Mouse (Mus musculus) A20 (cell line): Measurements from ENCODE around the gene March1.

Source experiments
- DNase-seq: peaks from one replicate; pipeline ENCODE4 v3.0.0-alpha.2; 2011; ENCODE audit warnings: low read depth, low spot score

Gene March1

DNA sequence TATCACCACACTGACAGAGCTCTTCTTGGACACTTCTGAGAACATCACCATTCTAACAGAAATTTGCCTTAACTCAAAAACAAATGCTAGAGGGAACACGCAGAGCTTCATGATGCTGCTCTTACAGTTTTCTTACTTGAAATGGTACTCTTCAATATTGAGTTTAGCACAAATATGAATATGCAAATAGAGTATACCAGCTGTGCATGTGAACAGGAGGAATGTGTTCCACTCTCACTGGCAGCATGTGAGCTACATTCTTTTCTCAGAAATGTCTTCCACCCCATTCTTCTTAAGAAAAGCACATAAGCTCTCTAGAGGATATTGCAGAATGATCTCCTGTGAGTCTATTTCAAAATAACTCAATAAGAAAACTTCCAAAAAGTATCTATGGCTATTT lies 370.0 kb downstream of the March1 start:
- no peak for DNase-seq

DNA sequence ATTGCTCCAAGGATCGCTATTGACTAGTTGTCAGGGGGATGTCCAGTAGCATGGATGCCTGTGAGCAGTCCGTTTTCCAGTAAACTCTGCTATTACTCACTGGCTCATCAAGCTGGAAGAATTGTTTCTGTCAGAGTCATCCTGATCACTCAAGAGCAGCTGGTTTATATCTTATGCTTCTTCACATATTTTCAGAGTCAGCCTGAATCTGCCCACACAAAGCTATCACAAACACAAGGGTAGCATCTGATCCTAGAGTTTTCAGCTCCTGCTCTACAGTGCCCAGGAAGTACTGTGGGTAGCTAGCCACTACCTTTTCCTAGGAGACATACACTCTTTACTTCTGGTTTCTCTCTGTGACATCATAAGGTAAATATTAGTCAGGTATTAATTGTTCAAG lies 405.1 kb downstream of the March1 start:
- no peak for DNase-seq

DNA sequence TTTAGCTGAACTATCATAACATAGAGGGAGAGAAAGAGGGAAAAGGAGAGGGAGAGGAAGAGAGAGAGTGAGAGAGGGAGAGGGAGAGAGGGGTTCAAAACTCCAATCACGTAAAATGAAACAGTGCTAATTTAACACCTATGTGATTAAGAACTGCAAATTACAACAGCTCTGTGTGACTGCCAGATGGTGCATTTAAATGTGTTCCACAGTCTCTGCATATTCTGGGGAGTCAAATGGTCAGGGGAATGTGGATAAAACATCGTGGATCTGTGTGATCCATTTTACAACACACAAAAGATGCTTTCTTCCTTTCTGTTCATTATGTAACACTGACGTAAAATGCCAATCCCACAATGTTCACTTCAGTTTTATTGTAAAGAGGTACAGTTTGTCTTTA lies 416.0 kb downstream of the March1 start:
- DNase-seq, result no peak

DNA sequence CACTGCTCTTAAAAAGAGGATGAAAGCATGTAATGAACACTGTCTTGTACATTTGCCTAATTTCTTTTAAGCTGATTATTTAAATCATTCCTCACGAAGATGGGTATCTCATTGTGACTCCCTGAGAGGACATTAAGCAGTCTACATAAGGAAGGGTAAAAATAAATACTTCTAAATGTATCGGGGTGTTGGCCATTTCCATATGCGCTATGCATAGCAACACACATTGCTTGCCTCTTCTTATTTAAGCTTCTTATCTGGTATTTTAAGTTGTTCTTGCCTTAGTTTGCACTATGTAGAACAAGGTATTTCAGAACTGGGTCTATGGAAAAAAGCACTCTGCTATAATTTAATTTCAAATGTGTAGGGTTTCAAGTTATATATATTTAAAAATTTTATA lies 416.7 kb downstream of the March1 start:
- no peak for DNase-seq

DNA sequence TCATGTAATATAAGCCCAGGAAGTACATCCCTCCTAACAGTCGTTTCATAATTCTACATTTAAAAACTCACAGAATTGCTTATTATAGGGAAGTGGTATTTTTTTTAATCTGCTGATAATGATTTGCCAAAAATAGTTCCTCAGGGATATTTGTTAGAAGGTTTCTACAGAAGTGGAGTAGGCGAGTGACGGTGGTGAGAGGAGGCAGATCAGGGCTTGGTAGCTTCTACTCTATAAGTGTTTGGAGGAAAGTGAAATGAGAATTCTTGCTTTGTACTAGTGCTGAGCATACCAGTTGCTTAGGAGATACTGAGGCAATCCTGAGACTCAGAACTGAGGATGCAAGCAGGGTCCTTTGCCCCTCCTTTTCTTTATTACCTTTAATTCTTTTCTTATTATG lies 476.5 kb downstream of the March1 start:
- DNase-seq, result no peak

DNA sequence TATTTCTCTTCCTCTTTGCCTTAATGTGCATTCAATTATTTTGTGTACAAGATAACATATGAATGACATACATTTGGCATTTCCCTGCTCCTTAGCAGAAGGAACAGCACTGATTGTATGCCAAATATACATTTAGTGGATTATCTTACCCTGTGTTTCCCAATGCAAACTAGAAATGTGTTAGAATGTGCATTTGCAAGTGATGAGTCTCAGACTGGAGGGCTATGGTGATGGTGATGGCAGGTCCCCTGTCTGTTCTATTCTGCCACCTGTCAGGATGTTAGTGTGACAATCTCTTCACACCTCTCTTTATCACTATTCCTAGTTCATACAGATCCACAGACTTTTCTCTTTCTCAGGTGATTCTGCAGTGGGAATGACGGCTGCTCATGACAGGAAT lies 480.4 kb downstream of the March1 start:
- DNase-seq, result no peak

DNA sequence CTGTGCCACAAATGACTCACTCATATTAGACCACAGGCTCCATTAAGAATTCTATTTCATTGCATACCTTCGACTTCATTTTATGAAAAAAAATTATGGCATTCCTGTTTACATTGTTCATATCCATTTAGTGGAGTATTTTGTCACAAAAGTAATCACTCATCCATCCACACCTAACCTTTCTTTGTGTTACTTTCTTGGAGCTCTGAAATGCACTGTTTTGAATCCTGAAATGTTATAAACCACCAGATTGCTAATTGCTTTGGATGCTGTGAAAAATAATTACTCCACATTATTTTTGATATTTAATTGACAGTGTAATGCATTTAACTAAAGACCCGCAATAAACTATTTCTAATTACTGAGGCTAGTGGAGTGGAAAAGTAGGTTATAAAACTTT lies 501.6 kb downstream of the March1 start:
- no peak for DNase-seq

DNA sequence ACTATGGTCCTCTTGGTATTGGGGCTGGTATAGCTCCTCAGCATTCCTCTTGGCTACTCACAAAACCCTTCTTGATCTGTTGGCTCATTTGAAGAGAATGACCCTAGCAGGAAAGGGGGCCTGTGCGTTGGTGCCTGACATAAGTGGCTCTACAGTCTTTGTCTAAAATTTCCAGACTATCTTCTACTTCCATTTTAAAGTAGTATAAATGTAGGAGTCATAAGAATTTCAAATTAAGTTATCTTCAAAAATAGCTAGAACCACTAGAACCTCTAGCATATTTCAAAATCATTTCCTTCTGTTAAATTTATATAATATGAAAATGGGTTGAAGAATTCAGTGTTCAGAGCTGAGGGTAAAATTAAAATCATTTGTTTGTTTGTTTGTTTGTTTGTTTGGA lies 541.9 kb downstream of the March1 start:
- no peak for DNase-seq

DNA sequence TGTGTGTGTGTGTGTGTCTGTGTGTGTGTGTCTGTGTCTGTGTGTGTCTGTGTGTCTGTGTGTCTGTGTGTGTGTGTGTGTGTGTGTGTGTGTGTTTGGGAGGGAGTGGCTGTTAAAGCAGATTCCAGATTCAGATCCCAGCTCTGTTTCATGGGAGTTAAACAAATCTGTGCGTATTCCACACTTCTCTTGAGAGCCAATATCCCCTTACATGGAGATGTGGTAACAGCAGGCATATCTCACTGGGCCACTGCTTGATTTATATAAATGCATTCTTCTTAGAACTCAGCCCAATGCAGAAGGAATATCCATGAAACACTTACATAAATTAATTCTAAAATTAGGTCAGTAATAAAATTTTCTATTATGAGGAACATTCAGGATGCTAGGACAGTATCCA lies 549.1 kb downstream of the March1 start:
- DNase-seq, result no peak

DNA sequence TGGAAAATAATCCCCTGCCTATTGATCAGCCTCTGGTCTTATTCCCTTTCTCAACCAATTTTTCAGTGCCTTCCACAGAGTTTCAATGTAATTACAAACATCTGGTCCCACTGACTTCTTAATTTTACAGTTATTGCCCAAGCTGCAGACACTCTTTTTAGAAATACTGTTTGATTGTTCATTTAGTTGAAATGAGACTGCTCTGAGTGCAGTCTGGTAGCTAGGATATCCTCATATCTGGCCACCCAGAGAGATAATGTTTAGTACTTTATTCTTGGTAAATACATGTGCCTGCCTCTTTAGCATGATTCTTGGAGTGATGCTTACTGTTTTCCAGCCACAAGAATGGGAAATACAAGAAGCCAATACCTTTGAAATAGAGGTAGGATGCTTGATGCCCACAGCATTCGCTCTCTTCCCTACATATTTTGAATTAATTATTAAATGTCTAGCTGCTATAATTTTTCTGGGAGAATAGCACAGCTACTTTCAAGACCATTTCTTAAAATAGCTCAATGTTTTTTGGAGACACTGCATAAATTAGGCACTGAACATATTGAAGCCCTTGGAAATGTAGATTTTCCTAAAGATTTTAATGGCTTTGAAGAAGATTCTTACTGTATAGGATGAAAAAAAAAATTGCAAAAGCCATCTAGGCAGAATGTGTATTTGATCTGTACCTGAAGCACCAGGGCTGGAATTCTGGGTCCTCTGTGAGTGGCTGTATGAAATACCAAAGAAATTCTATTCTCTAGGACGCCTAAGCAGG lies 549.9 kb downstream of the March1 start:
- no peak for DNase-seq

DNA sequence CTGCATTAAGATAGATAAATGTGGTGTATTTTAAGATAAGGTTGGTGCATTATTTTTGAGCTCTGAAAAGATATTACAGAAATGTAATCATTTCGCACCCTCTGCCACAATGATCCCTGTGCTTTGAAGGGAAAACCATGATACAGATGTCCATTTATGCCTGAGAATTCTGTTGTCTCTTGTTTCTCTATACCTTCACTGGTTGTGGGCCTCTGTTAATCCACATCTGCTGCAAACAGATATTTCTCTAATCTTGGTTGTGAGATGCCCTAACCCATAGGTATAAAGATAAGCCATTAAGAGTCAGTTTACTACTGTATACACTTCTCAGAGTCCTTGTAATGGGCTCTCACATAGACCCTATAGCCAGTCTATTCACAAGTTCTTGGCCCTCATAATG lies 561.6 kb downstream of the March1 start:
- no peak for DNase-seq

DNA sequence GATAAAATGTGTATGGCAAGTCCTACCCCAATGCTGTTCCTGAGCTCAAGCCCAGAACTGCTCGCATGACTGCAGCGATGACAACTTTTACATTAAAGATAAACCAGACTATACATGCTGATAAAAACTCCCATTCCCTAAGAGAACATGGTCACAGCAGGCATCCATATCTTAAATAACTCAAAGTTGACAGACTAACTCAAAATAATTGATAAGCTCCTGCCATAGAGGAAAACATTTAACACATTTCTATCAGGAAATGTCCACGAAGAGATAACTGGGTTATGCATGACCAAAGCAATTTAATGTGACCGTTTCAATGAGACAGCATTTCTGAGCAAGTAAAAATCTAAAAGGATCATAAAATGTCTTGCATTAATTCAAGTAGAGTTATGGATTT lies 563.6 kb downstream of the March1 start:
- DNase-seq, result no peak

DNA sequence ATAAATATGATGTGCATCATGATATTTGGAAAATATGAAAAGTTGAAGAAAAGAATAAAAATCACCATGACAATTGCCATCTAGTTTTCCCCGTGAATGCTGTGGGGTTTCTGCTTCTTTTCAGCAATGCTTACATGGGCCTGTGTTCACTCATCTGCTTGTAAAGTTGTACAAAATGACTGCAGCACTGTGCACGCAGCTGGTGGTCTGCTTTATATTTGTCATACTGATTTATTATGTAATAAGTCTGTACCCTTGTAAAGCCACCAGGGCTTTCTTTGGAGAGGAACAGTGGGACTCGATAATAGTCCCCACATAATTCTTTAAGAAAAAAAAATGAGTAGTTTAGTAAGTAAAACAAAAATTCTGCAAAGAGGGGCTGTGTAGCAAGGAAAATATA lies 564.6 kb downstream of the March1 start:
- no peak for DNase-seq

DNA sequence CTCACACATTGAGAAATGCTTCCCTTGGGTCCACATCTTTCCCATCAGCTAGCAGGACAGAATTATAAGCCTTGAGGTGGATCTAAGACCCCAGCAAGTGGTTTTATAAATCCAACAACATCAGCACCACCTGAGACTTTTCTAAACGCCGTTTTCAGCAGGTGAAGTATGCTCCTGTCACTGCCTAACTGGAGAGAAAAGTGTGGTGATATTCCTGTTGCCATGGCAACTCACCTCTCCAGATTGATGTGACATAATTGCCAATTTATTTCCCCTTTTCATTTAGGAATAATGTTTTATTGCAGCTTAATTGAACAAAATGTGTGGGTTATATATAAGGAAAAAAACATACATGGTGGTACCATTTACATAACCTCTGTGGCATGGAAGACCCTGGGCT lies 565.8 kb downstream of the March1 start:
- no peak for DNase-seq

DNA sequence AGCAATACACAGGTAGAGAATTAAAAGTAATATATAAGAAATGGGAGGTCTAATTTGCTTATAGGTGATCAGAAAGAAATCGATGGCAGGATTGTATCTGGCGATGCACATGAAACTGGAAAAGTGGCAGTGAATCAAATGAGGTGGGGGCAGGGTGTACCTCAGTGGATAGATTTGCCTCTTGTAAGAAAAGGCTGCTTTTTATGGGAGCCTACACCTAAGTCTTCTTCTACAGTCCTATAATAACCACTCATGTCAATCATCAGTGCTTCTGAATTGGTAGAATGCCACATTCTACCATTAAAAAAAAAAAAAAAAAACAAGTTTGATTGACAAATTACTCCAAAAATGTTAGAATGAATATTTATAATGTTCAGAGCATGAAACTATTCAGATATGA lies 567.5 kb downstream of the March1 start:
- DNase-seq, result no peak

DNA sequence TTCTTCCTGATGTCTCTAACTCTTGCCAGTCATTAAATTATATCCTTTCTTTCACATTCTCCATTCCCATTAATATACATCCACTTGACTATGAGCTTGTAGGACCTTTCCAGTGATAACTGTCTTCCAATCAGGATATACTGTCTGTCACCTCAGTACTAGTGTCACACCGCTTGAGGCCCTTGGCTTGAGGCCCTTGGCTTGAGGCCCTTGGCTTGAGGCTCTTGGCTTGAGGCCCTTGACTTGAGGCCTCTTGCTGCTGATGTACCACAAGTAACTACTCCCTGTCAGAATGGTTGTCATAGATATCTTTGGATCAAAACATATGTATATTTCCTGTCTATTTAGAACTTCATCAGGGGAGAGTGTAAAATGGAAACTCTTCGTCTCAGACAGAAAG lies 576.7 kb downstream of the March1 start:
- DNase-seq, result no peak

DNA sequence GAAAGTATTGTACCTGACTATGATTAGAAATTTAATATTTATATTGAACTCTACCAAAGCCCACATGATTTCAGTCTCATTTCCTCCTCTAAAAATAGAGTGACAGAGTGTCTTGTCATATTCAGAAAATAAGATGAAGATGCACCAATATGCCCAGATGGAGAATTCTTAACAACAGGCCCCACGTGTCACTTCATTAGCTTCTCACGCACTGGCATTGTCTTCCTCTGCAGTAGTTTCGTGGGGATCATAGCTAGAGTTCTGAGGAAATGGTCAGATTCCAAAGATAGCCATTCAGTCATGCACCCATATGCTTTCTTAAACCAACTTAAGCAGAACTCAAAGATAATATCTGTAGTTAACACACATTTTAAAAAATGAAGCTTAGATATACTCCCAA lies 582.5 kb downstream of the March1 start:
- DNase-seq, result no peak

DNA sequence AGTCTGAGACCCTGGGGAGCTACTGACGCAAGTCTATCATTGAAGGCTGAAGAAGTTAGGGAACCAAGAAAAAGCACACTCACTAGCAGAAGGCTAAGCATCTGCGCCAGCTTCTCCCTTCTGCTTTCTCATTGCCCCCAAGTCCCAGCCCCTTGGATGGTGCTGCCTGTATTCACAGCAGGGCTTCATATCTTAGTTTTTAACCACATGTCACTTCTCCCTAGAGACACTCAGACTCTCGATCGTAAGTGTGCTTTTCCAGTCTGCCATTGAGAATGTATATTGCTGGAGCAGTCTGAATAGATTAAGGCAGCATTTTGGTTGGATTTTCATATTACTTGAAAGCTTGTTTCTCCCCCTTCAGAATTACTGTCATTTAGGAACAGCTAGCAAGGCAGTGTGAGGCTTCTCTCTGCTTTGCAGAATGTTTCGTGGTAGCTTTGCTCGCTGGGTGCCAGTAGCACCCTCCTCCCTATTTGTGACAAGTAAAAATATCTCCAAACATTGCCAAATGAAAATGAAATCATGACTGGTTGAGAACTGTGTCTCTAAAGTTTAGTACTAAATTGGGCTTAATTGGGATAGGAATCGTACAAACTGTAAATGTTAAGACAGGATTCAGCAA lies 586.2 kb downstream of the March1 start:
- DNase-seq, result no peak

DNA sequence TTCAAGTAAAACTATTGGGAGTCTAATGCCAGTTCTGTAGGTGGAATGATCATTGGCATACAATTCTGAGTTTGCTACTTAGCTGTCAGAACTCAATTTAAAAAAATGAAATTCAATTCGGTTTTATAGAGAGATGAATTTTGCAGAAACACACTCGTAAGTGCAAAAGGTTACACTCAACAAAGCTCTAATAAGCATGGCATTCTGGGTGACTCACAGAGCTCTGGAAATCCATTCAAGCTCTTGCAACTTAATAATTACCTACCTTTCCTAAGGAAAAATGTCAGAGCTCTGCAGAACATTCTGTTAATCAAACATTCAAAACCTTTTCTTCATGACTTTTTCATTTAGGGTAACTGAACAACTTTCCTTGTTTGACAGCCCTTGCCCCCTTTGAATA lies 591.9 kb downstream of the March1 start:
- DNase-seq, result no peak

DNA sequence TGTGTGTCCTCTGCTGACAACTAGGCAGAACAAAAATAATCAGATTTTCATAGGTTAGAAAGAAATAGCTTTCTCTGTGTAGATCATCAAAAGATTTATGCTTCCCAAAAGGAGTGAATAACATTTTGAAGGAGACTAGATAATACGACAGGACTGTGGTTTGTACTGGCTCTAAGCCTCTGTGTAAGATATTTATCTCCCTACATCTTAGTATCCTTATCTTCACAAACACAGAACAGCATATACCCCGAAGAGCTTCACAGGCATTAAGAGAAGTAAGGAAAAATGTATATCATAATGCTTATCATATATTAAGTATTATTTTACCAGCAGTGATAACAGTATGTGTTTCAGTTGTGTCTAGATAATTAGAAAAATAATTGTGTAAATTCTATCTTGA lies 592.6 kb downstream of the March1 start:
- DNase-seq, result no peak

DNA sequence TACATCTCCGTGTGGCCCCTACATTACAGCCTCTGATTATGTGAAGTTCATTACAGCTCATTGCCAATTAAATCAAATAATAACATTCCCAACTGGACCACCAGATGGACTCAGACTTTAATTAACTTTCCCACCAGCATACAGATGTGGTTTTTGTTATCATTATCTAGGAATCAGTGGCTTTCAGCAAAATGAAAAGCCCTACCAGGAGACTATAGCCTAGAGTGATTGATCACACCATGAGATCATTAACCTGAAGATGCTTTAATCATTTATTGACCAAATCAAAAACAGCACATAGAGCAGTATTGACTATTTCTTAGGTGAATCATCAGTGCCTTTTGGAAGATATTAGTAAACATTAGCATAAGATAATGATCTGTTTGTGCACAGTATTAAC lies 602.3 kb downstream of the March1 start:
- DNase-seq, result no peak

DNA sequence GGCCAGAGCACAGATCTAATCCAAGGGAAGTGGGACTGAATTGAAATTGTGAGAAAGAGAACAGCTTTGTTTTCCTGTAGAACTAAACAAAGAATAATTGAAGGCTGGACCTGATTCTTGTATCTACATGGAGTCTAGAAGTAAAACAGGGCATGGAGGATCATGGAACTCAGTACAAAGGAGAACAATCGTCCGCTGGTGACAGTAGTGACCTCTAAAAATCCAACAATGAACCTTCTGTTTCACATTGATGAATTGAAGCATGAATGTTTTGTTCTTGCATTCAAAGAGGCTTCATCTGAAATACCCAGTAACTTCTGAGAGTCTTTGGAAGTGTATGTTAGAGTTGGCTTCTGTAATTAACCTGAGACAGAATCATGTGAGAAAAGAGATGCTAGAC lies 612.2 kb downstream of the March1 start:
- DNase-seq, result no peak

DNA sequence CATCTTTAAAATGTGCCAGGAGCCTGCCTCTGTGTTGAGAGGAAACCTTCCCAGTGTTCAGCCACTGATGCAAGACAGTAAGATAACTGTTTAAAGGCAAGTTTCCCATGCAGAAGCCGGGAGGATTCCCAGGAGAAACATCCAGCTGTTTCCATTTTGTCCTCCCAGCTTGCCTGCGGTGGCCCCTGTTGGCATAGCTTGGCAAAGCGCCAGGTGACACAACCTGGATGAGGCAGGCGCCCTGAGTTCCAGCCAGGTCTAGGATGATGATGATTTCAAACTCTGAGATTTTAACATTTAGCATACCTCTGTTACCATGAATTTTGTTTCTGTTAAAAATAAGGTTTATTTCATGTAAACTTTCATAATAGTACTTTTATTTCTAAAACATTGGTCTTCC lies 651.8 kb downstream of the March1 start:
- DNase-seq, result no peak

DNA sequence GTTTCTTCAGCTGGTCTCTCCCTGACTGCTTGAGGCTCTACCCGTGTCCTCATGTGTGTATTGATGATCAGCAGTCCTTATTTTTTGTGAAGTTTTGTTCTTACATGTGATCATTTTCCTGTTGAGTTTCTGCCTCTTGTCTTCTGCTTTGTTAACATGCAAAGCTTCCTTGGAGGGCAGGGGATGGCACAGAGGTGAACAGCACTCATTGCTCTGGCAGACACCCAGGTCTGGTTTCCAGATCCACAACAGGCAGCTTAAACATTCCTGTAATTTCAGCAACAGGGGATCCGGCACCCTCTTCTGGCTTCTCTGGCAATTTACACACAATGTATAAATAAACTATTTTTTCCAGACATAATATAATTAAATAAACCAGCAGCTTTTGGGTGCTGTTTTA lies 652.4 kb downstream of the March1 start:
- no peak for DNase-seq
